Mouse (Mus musculus) heart, postnatal 25 days (tissue): ENCODE results near the gene Olfr553. TPM values are rescaled to one million over a fixed set of nuclear protein-coding genes. Genes with fewer than 3 reads are reported as not detected.

Experiments
- total RNA-seq, 2 experiments: library from RNA; stranded (reverse); gene quantifications; 2 replicates each; pipeline ENCODE4 v1.2.3; 2021

Gene Olfr553
- total RNA-seq, 2 experiments from 2014 or later = not detected

Other genes starting within 250 kb of the Olfr553 start
- gene Rrm1, start 176.5 kb downstream of the Olfr553 start, total RNA-seq = 10 to 100 TPM in 1 of 2 experiments, 1 to 10 TPM in 1; 8.4 to 11.5 TPM
- gene Olfr543, start 136.5 kb downstream of the Olfr553 start, total RNA-seq = not detected
- not detected for gene Olfr544, start 129.9 kb downstream of the Olfr553 start, total RNA-seq
- not detected for gene Olfr545, start 118.6 kb downstream of the Olfr553 start, total RNA-seq
- not detected for gene Olfr547, start 83.5 kb downstream of the Olfr553 start, total RNA-seq
- gene Olfr548-ps1, start 77.3 kb downstream of the Olfr553 start, total RNA-seq = not detected
- not detected for gene Olfr549, start 68.3 kb downstream of the Olfr553 start, total RNA-seq
- 1 to 10 TPM; 5.4 to 5.5 TPM for gene Trim21, start 52.7 kb downstream of the Olfr553 start, total RNA-seq
- gene Olfr550, start 46.8 kb downstream of the Olfr553 start, total RNA-seq = under 1 TPM; 0.10 to 0.17 TPM
- not detected for gene Olfr551, start 26.3 kb downstream of the Olfr553 start, total RNA-seq
- under 1 TPM; 0.08 to 0.36 TPM for gene Olfr552, start 20.4 kb downstream of the Olfr553 start, total RNA-seq
- not detected for gene Olfr554, start 20.2 kb upstream of the Olfr553 start, total RNA-seq
- not detected for gene Olfr555, start 40.6 kb upstream of the Olfr553 start, total RNA-seq
- not detected for gene Olfr556, start 46.7 kb upstream of the Olfr553 start, total RNA-seq
- gene Trim68, start 69.1 kb upstream of the Olfr553 start, total RNA-seq = 1 to 10 TPM; 6.5 to 8.2 TPM
- gene Olfr557, start 77.7 kb upstream of the Olfr553 start, total RNA-seq = not detected
- gene Olfr558, start 84.0 kb upstream of the Olfr553 start, total RNA-seq = 1 to 10 TPM; 2.4 to 4.4 TPM
- not detected for gene Olfr33, start 100.9 kb upstream of the Olfr553 start, total RNA-seq
- gene Olfr559, start 109.3 kb upstream of the Olfr553 start, total RNA-seq = not detected
- gene Olfr560, start 141.1 kb upstream of the Olfr553 start, total RNA-seq = not detected
- 1 to 10 TPM in 1 of 2 experiments, under 1 TPM in 1; 0.81 to 1.2 TPM for gene Olfr78, start 141.3 kb upstream of the Olfr553 start, total RNA-seq
- not detected for gene Olfr561, start 153.0 kb upstream of the Olfr553 start, total RNA-seq
- gene Olfr564, start 185.3 kb upstream of the Olfr553 start, total RNA-seq = not detected
- not detected for gene Olfr566, start 240.5 kb upstream of the Olfr553 start, total RNA-seq